Mouse (Mus musculus): ENCODE measurements at regions not wholly inside any gene's neighbourhood (a gene's known extent, or its start where the extent isn't known, plus 50 kb on each side); places are given as distances from the start of the nearest gene placed in this dataset.

GRCm38 (mm10) chr8:126736441-126736962 is 142.7 kb upstream of the Irf2bp2 start:
- Histone ChIP-seq H3K9me3 (replicated peaks; ENCODE audit: insufficient read depth, low read length) (no peaks in the 10 kb centered on the region), H3K4me3 (ENCODE audit: control insufficient read depth in 1 of 2, insufficient read depth in 1 of 2, low read depth in 2 of 2, low read length in 2 of 2) (no peak overlapping the region), H3K79me2 (ENCODE audit: control insufficient read depth, insufficient read depth, low read length, poor library complexity) (no peaks in the 10 kb centered on the region), H3K36me3 (ENCODE audit: control insufficient read depth in 1 of 2, insufficient read depth in 2 of 2, low read length in 2 of 2) (no peaks in the 10 kb centered on the region), H3K27ac (ENCODE audit: control insufficient read depth, low read depth, low read length) (no peak overlapping the region), H3K27me3 (ENCODE audit: control insufficient read depth in 1 of 2, insufficient read depth in 2 of 2, low read length in 2 of 2) (peaks cover 0 to 1% of the 10 kb centered on the region in 2 experiments; a peak in 2 of 4 replicates), H3K4me1 (ENCODE audit: control insufficient read depth in 1 of 2, insufficient read depth in 2 of 2, low read length in 2 of 2) (no peaks in the 10 kb centered on the region), H3K9ac (ENCODE audit: control insufficient read depth, low read depth, low read length, poor library complexity, severe bottlenecking) (no peak overlapping the region)
- DNase-seq (ENCODE audit: low read depth, low spot score) = no peak
- TF ChIP-seq MAFK (IDR thresholded peaks at IDR 0.05; ENCODE audit: borderline replicate concordance, low read depth, low read length) = no peak
- no peak for TF ChIP-seq ETS1 (IDR thresholded peaks at IDR 0.05; ENCODE audit: low read depth, low read length)
- no peak for TF ChIP-seq CHD2 (IDR thresholded peaks at IDR 0.05; ENCODE audit: low read length)
- no peak for TF ChIP-seq MAZ (IDR thresholded peaks at IDR 0.05; ENCODE audit: low read depth, low read length)
- TF ChIP-seq CTCF (IDR thresholded peaks at IDR 0.05 in 2 of 3, conservative IDR thresholded peaks at IDR 0.05 in 1 of 3; ENCODE audit: control insufficient read depth in 1 of 3, insufficient read depth in 1 of 3, low read depth in 2 of 3, low read length in 3 of 3, poor library complexity in 1 of 3, severe bottlenecking in 1 of 3) = no peak
- no peak for TF ChIP-seq TCF12 (IDR thresholded peaks at IDR 0.05; ENCODE audit: low read depth, low read length)

- Histone ChIP-seq H3K4me1 (ENCODE audit: control insufficient read depth in 1 of 2, insufficient read depth in 2 of 2, low read length in 2 of 2) (no peaks in the 10 kb centered on the region), H3K36me3 (ENCODE audit: control insufficient read depth in 1 of 2, insufficient read depth in 2 of 2, low read length in 2 of 2) (no peaks in the 10 kb centered on the region), H3K79me2 (ENCODE audit: control insufficient read depth, insufficient read depth, low read length, poor library complexity) (no peaks in the 10 kb centered on the region), H3K27me3 (ENCODE audit: control insufficient read depth in 1 of 2, insufficient read depth in 2 of 2, low read length in 2 of 2) (peaks cover 0 to 1% of the 10 kb centered on the region in 2 experiments; a peak in 3 of 4 replicates), H3K4me3 (ENCODE audit: control insufficient read depth in 1 of 2, insufficient read depth in 1 of 2, low read depth in 2 of 2, low read length in 2 of 2) (no peak overlapping the region), H3K9me3 (replicated peaks; ENCODE audit: insufficient read depth, low read length) (no peaks in the 10 kb centered on the region), H3K9ac (ENCODE audit: control insufficient read depth, low read depth, low read length, poor library complexity, severe bottlenecking) (no peak overlapping the region), H3K27ac (ENCODE audit: control insufficient read depth, low read depth, low read length) (no peak overlapping the region)
- no peak for TF ChIP-seq E2F4 (IDR thresholded peaks at IDR 0.05; ENCODE audit: borderline replicate concordance, low read depth, low read length)
- TF ChIP-seq GABPA (IDR thresholded peaks at IDR 0.05; ENCODE audit: low read depth, low read length) = no peak
- no peak for TF ChIP-seq ZC3H11A (IDR thresholded peaks at IDR 0.05; ENCODE audit: low read depth, low read length)
- no peak for TF ChIP-seq MAZ (IDR thresholded peaks at IDR 0.05; ENCODE audit: low read depth, low read length)
- TF ChIP-seq RCOR1 (IDR thresholded peaks at IDR 0.05; ENCODE audit: low read depth, low read length) = no peak
- no peak for DNase-seq (ENCODE audit: low read depth, low spot score)
Measured at GRCm38 (mm10) chr8:126735488-126736440, 142.0 kb upstream of the Irf2bp2 start.

- Histone ChIP-seq H3K36me3 (ENCODE audit: control insufficient read depth in 1 of 2, insufficient read depth in 2 of 2, low read length in 2 of 2) (no peaks in the 10 kb centered on the region), H3K4me1 (ENCODE audit: control insufficient read depth in 1 of 2, insufficient read depth in 2 of 2, low read length in 2 of 2) (no peaks in the 10 kb centered on the region; a peak in 1 of 4 replicates), H3K9ac (ENCODE audit: control insufficient read depth, low read depth, low read length, poor library complexity, severe bottlenecking) (no peak overlapping the region), H3K9me3 (replicated peaks; ENCODE audit: insufficient read depth, low read length) (no peaks in the 10 kb centered on the region), H3K27ac (ENCODE audit: control insufficient read depth, low read depth, low read length) (no peak overlapping the region), H3K27me3 (ENCODE audit: control insufficient read depth in 1 of 2, insufficient read depth in 2 of 2, low read length in 2 of 2) (peaks cover 0 to 1% of the 10 kb centered on the region in 2 experiments; a peak in 2 of 4 replicates), H3K79me2 (ENCODE audit: control insufficient read depth, insufficient read depth, low read length, poor library complexity) (no peaks in the 10 kb centered on the region), H3K4me3 (ENCODE audit: control insufficient read depth in 1 of 2, insufficient read depth in 1 of 2, low read depth in 2 of 2, low read length in 2 of 2) (no peak overlapping the region)
- no peak for DNase-seq (ENCODE audit: low read depth, low spot score)
- no peak for TF ChIP-seq MAX (IDR thresholded peaks at IDR 0.05; ENCODE audit: low read length)
- TF ChIP-seq NELFE (IDR thresholded peaks at IDR 0.05; ENCODE audit: low read depth, low read length) = no peak
- TF ChIP-seq POLR2AphosphoS5 (IDR thresholded peaks at IDR 0.05; ENCODE audit: borderline replicate concordance, low read depth, low read length) = no peak
- no peak for TF ChIP-seq CTCF (IDR thresholded peaks at IDR 0.05 in 2 of 3, conservative IDR thresholded peaks at IDR 0.05 in 1 of 3; ENCODE audit: control insufficient read depth in 1 of 3, insufficient read depth in 1 of 3, low read depth in 2 of 3, low read length in 3 of 3, poor library complexity in 1 of 3, severe bottlenecking in 1 of 3)
- TF ChIP-seq ZKSCAN1 (IDR thresholded peaks at IDR 0.05; ENCODE audit: low read depth, low read length) = no peak
- TF ChIP-seq SIN3A (IDR thresholded peaks at IDR 0.05; ENCODE audit: low read length) = no peak
- no peak for TF ChIP-seq NRF1 (IDR thresholded peaks at IDR 0.05; ENCODE audit: insufficient read depth, low read depth, low read length, poor library complexity, severe bottlenecking)
- no peak for TF ChIP-seq MYB (IDR thresholded peaks at IDR 0.05; ENCODE audit: low read depth, low read length)
- TF ChIP-seq KAT2A (conservative IDR thresholded peaks at IDR 0.05; ENCODE audit: low read depth, low read length) = no peak
- TF ChIP-seq E2F4 (IDR thresholded peaks at IDR 0.05; ENCODE audit: borderline replicate concordance, low read depth, low read length) = no peak
- no peak for TF ChIP-seq ELF1 (IDR thresholded peaks at IDR 0.05; ENCODE audit: low read depth, low read length)
Measured at GRCm38 (mm10) chr8:126734743-126735487, 141.1 kb upstream of the Irf2bp2 start.
